Mouse (Mus musculus) ovary, postnatal 36 days (tissue): ENCODE measurements around the gene Cenpf.
A peak's percentile ranks its signal among the peaks of the same experiment; 100 is the strongest.

ENCODE experiments used
- DNase-seq: peaks from one replicate; pipeline ENCODE4 v3.0.0; 2022; ENCODE audit warnings: low spot score, mixed read lengths

Cenpf gene

GRCm38 (mm10) chr1:189687654-189688387, at the start of gene Cenpf:
TSS of gene Cenpf (minus strand) at chr1:189688086.
- peak; percentile 97 for DNase-seq

- no peak for DNase-seq
These were observed 44.3 kb upstream of the Cenpf start for GRCm38 (mm10) chr1:189732156-189732555.

DNA sequence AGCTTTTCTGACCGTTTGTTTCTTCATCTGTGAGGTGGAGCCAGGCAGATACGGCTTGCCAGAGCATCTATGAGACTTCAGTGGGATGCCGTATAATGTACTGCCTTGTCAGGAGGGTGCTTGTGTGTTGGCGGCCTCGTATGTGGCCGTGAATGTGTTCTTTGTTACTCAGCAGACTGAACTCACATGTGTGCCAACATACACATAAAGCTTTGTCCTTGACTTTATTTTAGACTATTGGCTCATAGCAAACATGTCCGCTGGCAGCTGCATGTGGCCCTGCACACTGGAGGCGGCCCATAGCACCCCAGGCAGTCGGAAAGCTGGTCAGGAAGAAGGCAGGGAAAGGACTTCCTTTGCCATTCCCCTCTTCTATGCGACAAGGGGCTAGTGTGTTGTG, 43.8 kb upstream of the Cenpf start:
- no peak for DNase-seq

GRCm38 (mm10) chr1:189729141-189729815, 41.4 kb upstream of the Cenpf start:
- DNase-seq, result no peak

GRCm38 (mm10) chr1:189728784-189729115, 40.9 kb upstream of the Cenpf start:
- no peak for DNase-seq

- DNase-seq, result peak; percentile 90
These were observed 40.2 kb upstream of the Cenpf start, which contains the start of gene Ptpn14 for GRCm38 (mm10) chr1:189727884-189728783. TSS of gene Ptpn14 (plus strand) at chr1:189728268.

DNA sequence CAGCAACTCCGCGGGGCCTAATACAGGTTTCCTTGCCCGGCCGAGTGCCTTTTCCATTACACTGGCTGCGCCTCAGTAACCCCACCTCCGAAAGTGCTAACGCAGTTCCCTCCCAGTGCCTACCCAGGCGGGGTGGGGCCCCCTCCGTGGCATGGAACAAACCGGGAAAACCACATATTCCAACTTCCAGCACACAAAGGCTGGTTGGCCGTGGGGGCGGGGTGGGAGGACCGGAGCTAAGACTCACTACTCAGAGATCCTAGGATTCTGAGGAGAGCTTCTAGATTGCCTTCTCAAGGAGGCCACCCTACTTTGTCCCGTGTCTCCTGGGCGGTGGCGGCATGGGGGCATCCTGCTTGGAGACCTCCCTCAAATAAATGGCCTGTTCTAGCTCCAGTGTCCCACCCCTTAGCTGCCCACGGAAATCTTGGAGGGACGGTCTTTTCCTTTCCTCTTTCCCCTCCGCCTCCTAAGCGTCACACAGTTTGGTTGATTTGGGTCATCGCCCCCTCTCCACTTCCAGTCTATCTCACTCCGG, 39.5 kb upstream of the Cenpf start:
- DNase-seq, result peak; percentile 68

DNA sequence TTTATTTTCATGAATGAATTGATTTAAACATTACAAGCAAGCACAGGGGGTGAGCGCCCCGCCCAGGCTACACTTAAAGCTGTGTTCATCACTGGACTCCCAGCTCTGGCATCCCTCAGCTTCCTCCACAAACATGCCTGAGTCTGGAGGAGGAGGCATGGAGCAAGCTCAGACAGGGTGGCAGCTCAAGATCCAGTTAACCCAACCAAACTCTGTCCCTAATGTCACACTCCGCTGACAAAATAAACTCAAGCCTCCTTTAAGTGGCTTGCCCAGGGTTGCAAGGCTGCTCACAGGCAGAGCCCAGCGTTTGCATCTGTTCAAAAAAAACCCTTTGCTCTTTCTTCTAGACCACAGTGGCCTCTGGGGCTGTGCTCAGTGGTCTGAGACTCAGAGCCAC, 38.2 kb upstream of the Cenpf start:
- no peak for DNase-seq

DNA sequence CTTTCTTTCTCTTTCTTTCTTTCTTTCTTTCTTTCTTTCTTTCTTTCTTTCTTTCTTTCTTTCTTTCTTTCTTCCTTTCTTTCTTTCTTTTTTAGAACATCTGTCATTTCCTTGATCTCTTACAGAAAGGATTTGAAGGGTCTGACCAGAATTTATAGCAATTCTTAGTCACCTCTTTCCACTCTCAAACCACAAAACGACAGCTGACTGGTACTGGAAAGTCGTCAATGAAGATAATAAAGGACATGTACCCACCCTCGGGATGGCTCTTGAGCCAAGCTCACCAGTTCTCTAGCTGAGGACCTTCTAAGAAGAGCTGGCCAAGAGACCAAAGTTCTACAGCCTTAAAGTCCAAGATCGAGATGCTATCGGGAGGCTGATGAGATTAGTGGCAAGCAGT, 30.7 kb upstream of the Cenpf start:
- DNase-seq, result no peak

DNA sequence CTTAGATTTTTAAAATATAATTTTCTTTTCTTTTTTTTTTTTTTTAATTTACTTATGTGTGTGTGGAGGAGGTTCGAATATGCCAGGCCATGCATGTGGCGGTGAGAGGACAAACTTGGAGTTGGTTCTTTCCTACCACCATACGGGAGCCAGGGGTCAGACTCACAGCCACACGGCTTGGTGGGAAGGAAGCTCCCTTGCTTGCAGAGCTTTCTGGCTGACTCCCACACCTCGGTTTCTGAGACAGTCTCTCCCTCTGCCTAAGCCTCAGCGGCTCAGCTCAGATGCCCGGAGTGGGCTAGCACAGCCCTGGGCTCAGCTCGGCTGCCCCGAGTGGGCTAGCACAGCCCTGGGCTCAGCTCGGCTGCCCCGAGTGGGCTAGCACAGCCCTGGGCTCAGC, 29.7 kb upstream of the Cenpf start:
- DNase-seq, result no peak

DNA sequence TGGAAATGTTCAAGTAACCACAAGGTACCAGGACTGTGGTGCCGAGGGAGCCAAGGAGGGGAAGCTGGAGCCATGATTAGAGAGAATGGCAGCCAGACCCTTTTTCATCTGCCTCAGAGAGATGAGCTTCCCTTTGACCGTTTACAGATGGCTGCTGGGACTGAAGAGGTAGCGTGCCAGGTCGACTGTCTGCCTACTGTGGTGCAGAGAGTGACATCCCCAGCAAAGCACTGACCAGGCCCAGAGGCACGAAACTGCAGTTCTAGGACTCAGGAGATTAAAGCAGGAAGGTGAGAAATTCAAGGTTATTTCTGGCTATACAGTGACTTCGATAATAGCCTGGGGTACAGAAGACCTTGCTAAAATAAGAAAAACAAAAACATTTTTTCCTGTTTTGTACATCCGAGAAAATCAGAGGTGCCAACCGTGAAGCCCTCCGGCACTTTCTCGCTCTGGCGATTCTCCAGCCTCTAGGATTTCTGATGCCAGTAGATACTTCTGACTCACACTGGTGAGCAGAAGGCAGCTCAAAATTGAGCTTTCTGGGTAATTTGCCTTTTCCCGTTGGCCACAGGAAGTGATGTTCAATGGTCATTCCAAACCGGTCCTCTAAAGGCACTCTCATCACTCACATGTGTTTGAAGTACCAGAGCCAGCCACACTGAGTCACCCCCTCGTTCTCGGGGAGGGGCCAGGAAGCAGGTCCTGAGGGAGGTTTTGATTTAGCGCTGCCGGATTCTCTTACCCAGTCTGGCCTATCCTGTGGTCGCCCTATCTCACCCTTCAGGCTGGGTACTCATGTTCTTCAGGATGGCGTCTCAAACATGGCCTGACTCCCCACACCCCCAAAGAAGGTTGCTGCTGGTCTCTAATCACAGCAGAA, 28.3 kb upstream of the Cenpf start:
- DNase-seq, result no peak

GRCm38 (mm10) chr1:189709001-189709400, 21.1 kb upstream of the Cenpf start:
- DNase-seq, result no peak

DNA sequence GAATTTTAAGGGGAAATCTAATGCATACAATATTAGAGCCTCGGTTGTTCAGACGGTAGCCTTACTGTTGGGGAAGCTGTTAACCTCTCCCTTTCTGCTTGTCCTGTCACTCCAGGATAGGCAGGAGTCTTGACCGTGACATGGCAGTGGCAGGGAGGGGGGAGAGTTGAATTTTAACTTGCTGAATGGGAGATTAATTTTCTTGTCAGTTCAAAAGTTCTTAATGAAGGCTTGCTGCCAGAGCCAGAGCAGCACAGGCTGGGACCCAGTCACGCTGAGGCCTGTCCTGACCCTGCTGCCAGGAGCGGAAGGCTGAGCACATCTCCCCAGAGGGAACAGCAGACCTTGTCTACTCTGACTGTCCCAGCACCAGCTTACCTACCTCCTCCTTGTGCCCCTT, 19.5 kb upstream of the Cenpf start:
- no peak for DNase-seq

DNA sequence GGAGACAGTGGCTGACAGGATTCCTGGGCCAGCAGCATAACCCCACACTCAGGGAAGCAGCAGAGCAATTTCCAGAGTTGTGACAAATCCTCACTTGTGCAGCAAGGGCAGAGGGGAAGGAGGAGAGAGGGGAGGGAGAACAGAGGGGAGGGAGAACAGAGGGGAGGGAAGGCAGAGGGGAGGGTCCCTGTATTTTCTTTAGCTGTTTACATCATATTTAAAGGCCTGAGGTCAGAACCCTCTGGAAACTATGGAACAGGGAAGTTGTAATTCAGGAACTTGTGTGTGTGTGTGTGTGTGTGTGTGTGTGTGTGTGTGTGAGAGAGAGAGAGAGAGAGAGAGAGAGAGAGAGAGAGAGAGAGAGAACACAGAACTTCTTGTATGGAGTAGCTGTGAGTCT, 19.1 kb upstream of the Cenpf start:
- no peak for DNase-seq

DNA sequence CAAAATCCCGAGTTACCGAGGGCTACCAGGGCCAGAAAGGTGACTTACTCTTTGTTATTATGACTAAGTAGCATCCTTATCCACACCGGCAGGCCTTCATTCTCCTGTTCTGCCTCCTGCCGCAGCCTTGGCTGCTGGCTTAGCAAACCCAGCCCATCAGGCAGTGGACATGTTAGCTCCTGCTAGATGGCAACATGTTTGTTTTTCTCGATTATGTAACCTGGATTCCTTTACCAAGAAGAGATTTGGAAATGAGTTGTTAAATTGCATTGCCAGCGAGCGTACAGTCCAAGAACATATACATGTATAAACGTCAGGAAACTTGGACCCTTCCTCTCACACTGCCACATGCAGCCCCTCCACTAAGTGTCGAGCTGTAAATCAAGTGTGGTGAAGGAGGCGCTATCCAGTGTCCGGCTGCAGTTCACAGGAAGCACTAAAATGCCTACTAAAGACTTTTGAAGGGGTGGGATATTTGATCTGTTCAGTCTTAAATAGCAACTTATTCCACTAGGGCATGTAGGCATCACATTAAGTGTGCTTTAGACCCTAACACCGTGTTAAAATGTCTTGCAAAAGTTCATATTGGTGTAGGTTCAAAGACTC, 18.3 kb upstream of the Cenpf start:
- DNase-seq, result no peak

- DNase-seq, result no peak
These were observed 15.7 kb upstream of the Cenpf start for GRCm38 (mm10) chr1:189703591-189703990.

DNA sequence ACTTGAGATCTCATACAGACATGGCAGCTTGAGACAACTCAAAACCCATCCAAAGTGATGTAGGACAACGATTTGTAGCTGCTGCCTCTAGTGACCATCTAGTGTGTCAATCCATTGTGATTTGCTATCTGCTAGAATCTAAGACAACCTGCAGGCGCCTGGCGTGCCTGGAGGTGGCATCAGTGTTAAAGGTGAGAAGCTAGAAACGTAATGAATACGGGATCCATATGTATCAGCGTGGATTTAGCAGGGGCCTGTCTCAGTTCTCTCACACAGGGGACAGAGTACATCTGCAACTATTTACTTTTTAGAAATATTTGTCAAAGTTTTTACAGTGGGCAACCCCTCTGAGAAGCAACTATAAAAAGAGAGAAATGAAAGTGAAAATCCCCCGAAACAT, 15.3 kb upstream of the Cenpf start:
- DNase-seq, result no peak

- peak; percentile 58 for DNase-seq
These were observed 13.1 kb upstream of the Cenpf start for GRCm38 (mm10) chr1:189700990-189701389.

- DNase-seq, result no peak
These were observed 12.3 kb upstream of the Cenpf start for GRCm38 (mm10) chr1:189700186-189700585.

DNA sequence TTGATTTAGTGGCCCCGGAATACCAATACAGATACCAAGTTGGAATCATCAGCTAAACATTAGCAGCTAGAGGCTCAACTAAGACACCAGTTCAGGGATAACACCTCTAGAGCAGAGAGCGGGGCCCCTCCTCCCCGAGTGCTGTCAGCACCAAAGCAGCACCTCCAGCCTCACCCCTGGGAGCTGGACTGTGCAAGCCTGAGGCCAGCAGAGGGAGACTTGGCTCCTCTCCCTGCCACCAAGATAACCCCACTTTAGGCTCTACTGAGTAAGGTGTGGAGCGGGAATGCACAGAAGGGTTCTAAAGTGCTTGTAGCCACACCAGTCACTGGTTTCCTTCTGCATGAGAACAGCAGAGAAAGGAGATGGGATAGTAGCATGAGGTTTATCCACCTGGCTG, 10.5 kb upstream of the Cenpf start:
- no peak for DNase-seq

DNA sequence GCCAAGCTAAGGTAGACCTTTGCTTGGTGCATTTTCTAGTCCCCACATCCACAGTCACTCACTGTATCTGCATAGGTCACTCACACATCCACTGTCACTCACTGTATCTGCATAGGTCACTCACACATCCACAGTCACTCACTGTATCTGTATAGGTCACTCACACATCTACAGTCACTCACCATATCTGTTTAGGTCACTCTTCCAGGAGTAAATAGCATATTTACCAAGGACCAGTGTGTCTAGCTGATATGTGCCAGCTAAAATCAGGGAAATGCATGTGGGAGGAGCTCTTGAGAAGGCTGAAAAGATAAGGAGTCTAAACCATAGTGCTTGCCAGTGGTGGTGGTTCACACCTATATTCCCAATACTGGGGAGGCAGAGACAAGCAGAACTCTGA, 7.4 kb upstream of the Cenpf start:
- no peak for DNase-seq
